Mouse (Mus musculus) cerebellum, postnatal 4 days (tissue): ENCODE measurements around the gene 5330417C22Rik.

ENCODE experiments used
- DNase-seq, 2 experiments: peaks; one replicate each; pipeline ENCODE4 v3.0.0; 2022; ENCODE audit warnings: low spot score in 2 of 2, mixed read lengths in 1 of 2

5330417C22Rik gene

GRCm38 (mm10) chr3:108413634-108414360, 122.5 kb downstream of the 5330417C22Rik start:
- no peak for DNase-seq

- peak; percentile 53 to 76 for DNase-seq
These were observed 124.6 kb downstream of the 5330417C22Rik start for GRCm38 (mm10) chr3:108411754-108412121.

DNA sequence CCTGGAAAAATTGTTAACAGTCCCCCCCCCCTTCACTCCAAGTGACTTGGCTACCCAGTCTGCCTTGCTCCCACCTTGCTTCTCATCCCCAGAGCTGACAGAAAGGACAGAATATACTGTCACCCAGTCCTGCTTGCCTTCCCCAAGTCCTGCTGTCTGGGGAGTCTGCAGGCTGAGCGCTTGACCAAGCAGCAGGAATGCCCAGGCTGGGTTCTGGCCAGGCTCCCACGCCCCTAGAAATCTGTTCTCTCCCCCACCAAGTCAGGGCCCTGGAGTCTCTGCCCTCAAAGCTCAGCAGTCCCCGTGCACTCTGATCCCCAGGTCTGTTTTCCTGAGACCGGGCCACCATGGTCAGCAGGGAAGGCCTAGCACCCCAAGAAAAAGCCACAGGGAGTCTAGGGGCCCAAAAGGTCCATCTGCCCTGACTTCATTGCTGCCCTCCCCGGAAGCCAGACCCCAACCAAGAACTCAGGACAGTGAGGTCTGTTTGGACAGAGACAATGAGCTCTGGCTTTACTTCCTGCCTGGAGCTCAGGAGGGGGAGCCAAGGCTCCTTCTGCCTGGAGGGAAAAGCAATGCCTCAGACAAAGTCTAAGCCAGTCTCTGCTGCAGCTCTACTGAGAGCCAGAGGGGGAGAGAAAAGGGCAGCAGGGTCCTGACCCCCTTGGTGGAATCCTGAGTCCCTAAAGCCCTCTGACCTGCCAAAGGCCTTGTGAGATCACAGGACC, 125.1 kb downstream of the 5330417C22Rik start:
- no peak for DNase-seq

DNA sequence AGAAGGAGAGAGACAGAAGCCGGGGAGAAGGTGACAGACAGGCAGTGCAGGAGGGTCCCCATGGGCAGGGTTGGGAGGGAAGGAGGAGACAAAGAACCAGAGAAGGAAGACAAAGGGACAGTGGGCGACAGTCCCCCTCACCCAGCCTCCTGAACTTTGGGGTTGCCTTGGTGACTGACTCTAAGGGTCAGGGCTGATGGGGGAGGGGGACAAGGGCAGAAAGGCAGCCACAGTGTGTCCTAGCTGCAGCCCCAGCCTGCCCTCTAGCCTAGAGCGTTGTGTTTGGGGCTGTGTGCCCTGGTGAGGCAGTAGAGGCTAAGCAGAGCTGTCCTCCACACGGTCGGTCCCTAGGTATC, 126.0 kb downstream of the 5330417C22Rik start:
- DNase-seq: no peak

GRCm38 (mm10) chr3:108409656-108410358, 126.5 kb downstream of the 5330417C22Rik start:
- DNase-seq: peak in 1 of 2 experiments; percentile 60

DNA sequence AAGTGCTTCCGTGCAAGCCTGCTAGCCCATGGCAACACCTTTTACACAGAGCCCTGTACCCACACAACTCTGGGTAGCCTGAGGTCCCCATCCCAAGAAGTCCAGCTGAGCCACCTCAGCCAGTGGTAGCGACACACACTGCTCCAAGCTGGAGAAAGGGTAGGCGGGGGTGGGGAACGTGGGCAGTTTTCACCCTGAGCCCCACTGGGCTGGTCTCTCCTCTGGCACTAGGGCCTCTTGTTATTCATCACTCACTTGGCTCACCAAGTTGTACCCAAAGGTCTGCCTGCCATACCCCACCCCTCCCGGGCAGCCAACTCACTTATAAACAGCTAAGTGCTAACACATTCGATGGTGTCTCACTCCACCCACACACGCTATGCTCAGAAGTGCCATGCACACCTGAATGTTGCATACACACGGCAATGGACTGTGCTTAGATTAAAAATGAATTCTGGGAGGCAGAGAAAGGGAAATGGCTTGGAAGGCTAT, 127.8 kb downstream of the 5330417C22Rik start:
- no peak for DNase-seq

DNA sequence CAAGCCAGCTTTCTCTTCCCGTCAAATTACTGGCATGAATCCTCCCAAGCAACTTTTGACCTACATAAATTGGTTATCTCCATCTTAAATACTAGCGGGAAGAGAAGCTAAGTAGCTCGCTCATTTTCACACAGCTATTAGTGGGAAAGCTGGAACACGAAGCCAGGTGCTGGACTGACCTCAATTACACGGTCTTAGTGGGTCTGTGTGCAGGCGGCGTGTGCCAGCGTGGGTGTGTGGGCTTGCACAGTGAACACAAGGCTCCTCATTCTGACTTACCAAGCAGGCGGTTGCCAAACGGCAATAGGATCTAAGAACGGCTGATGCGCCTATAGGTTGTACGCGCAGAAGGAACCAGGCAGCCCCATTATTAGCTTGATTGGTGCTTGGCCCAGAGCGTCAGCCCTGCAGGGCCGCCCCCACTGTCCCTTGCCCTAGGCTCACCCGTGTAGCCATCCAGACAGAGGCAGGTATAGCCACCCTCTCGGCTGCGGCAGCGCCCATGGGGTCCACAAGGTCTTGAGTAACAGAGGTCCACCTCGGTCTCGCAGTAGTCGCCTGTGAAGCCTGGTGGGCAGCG, 129.9 kb downstream of the 5330417C22Rik start:
- no peak for DNase-seq
